Mouse (Mus musculus) gastrocnemius, postnatal 25 days (tissue): Measurements from ENCODE around the gene 1110059G10Rik. TPM values are rescaled to one million over a fixed set of nuclear protein-coding genes. Genes with fewer than 3 reads are reported as not detected.

Source experiments
- DNase-seq: peaks from one replicate; pipeline ENCODE4 v3.0.0; 2022
- long read RNA-seq, 2 experiments: library from polyadenylated mRNA; stranded (forward); transcript quantifications; one replicate each; pipeline ENCODE4 v2.0.0; 2021
- total RNA-seq, 2 experiments: library from RNA; stranded (reverse); gene quantifications; 1 replicate in 1 of 2; 2 replicates in 1 of 2; pipeline ENCODE4 v1.2.3; 2021

The 1110059G10Rik gene
- total RNA-seq: 1 to 10 TPM; 7.3 to 9.2 TPM
- long read RNA-seq, experiment 1, transcript 1110059G10Rik-201 (3 exons, 3,361 nt): major isoform, 7 of 7 reads
- long read RNA-seq, experiment 1, partial matches to known transcripts: 0 of 7 reads
- long read RNA-seq, experiment 1, other reads (novel, unspliced or antisense): 0 of 7 reads
- long read RNA-seq, experiment 2, transcript 1110059G10Rik-201 (3 exons, 3,361 nt): major isoform, 8 of 11 reads
- long read RNA-seq, experiment 2, partial matches to known transcripts: 2 of 11 reads
- long read RNA-seq, experiment 2, other reads (novel, unspliced or antisense): 0 of 11 reads

DNA sequence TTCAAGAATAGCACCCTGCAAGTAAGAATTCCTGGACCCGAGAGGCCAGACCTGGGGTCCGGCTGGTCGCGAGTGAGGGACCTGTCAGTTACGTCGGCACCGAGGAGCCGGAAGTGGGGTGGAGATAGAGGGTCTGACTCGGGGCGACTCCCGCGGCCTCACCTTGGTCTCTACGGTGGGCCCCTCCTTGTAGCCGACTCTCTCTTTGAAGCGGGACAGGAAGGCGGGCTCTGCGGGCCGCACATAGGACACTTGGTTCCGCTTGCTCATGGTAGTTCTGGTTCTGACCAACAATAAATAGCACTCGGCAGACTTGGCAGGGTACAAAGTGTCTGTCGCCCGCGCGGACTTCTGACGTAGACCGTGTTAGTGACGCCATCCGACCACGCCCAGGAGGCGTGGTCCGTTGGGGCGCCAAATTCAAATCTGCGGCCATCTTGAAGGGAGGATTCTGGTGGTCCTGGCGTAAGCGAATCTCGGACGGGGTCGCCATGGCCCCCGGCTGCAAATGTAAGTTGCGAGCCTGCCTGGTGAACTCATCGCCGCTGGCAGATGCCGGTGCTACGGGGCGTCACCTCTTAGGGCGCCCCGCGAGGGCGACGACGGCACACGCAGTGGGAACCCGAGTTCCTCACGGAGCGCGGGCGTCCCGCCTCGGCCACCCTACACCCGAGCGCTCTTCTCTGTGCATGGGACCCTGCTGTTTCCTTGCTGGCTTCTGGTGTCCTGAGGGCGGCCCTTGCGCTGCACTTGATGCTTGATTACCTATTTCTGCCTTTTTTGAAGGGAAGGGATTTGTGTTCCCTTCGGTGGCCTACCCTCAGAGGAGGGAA is at the start of gene 1110059G10Rik, which contains the start of gene Kif15:
1110059G10Rik (minus strand) TSS at position 358 of the 833 bp plus-strand sequence.
Kif15 (plus strand) TSS at position 404 of the 833 bp plus-strand sequence.
- peak; percentile 79 for DNase-seq

- DNase-seq: no peak
Measured at GRCm38 (mm10) chr9:122999193-122999586, 48.4 kb upstream of the 1110059G10Rik start.

DNA sequence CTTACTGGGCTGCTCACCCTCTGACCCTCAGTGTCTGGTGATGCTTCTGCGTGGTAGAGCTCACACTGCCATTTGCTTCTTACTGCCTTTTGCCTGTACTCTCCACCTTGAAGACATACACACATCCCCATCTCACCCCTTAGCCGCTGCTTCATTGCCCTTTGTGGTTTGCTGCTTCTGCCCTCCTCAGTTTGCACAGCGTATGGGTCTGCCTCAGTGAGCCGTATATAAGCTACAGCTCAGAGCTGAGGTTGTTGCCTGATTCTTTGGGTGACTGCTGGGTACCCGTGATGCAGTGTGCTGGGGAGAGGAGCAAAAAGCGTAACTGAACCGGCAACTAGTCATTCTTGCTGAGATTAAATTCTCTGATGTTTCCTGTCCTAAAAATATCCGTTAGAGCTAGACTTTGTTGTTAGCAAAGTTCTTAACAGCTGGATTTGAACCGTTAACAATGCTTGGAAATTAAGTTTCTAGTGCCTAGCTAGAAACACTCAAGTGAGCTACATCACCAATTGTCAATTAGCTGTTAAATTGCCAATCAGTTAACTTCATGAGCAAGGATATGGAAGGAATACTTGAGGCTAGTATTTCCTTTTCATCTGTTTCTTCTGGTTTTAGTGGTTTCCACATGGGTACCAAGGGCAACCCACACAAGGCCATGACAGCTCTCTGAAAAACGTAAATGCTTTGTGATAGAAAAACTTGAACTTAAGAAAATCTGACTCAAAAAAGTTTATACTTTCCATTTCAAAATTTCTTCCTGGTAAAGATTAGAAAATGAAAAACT is 47.8 kb upstream of the 1110059G10Rik start:
- DNase-seq: no peak

DNA sequence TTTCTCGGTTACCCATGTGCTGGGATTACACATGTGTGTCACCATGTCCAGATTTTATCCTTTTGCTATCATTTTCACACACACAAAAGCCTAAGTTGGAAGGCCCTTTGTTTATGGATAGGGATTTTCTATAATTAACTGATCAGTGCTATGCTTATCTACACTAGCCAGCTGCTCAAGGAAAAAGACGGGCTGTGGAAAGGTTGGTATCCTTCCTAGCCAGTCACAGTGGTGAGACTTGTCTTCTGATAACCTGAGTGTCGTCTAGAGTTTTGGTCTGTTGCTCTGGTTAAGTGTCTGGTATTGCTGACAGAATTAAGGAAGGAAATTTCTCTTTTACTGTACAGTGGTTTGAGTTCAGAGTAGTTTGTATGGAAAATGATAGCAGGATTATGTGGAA is 21.9 kb downstream of the 1110059G10Rik start:
- DNase-seq: no peak

- peak; percentile 49 for DNase-seq
Measured at GRCm38 (mm10) chr9:122922936-122923381, 27.8 kb downstream of the 1110059G10Rik start, which contains the start of gene Zfp105. Zfp105 (plus strand) TSS chr9:122923072.

DNA sequence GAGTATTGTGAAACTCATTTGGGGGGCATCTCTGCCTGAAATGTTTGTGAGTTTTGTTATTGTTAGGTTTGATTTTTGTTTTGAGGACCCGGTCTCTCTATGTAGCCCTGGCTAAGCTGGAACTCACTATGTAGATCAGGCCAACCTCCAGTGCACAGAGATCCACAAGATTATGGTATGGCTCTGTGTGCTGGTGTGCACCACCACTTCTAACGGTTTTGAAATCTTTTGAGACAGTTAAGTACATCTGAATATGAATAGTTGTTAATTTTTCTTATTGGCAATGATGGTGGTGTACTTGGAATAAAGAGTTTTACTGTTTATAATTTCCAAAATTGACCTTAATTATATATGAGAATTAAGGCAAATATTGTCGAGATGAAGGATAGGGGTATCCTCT is 28.4 kb downstream of the 1110059G10Rik start:
- no peak for DNase-seq

DNA sequence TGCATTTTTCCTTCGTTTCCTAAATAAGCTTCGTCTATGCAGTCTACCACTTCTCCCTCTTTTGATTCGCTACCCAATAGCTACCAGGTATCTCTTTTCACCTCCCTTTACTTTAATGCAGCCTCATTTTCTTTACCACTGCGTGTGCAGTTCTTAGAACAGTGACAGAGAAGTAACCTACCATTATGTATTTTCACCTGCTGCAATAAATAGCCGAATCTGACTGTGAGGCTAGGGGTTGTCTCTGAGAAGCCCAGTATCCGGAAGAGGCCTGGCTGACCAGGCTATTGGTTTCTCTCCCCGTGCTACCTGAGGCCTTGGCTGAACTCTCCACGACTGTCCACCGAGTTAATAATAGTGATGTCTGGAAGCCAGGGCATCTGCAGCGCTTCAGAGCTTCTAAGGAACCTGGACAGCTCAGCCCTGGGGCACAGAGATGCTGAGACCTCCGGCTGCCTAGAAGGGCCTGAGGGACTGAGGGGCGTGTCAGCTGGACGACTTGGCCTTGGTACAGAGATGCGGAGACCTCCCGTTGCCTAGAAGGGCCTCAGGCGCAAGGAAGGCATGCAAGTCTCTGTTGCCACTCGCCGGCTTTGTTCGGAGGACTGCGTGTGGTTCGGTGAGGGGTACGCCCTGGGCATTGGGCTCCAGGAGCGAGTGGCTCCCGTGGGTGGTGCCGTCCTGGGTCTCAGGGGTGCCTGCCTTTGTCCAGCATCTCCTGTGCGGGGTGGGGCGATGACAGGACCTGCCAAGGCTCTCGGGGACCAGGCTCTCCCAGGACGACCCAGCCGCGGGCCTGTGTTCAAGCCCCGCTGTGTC is 47.9 kb downstream of the 1110059G10Rik start:
- peak; percentile 34 for DNase-seq

DNA sequence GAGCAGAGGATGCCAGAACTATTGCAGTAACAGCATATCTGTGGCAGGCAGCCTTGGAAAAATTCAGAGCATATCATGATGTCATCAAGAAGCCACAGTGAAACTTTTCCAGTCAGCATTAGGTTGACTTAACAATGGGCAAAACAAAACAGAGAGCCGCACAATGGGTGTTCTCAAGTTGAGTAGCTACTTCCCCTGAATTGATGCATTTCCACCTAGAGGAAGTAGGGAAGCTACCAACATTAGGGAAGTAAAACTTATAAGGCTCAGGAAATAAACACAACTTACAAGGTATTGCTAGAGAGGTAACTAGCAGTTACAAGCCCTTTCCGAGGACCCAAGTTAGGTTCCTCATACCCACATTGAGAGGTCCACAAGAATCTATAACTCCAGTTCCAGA is 49.8 kb downstream of the 1110059G10Rik start:
- no peak for DNase-seq

Other genes with a start within 250 kb of the 1110059G10Rik start
- not detected for gene Topaz1, start 203.7 kb downstream of the 1110059G10Rik start, total RNA-seq
- gene Tcaim, start 145.5 kb downstream of the 1110059G10Rik start, total RNA-seq: 10 to 100 TPM; 27.6 to 29.4 TPM
- gene Gm35549, start 107.0 kb downstream of the 1110059G10Rik start, total RNA-seq: not detected
- gene Zfp445, start 85.0 kb downstream of the 1110059G10Rik start, total RNA-seq: 10 to 100 TPM; 31.3 to 34.4 TPM
- 1 to 10 TPM; 4.2 to 4.4 TPM for gene Zkscan7, start 65.3 kb downstream of the 1110059G10Rik start, total RNA-seq
- gene Zfp105, start 27.9 kb downstream of the 1110059G10Rik start, total RNA-seq: 1 to 10 TPM; 1.4 to 1.8 TPM
- gene Kif15, start within 50 bp of the 1110059G10Rik start, total RNA-seq: under 1 TPM; 0.51 to 0.67 TPM
- gene Tmem42, start 70.3 kb upstream of the 1110059G10Rik start, total RNA-seq: 1 to 10 TPM; 9.0 to 9.2 TPM
- gene Tgm4, start 83.7 kb upstream of the 1110059G10Rik start, total RNA-seq: under 1 TPM in 1 of 2 experiments, not detected in 1; 0.35 TPM
- gene Zdhhc3, start 162.2 kb upstream of the 1110059G10Rik start, total RNA-seq: 10 to 100 TPM; 48.5 to 49.5 TPM
- 10 to 100 TPM; 17.3 to 19.6 TPM for gene Exosc7, start 162.2 kb upstream of the 1110059G10Rik start, total RNA-seq
- 10 to 100 TPM; 44.1 to 65.2 TPM for gene Clec3b, start 199.9 kb upstream of the 1110059G10Rik start, total RNA-seq